Mouse (Mus musculus): ENCODE measurements around the gene Mgp. TPM values are rescaled to one million over a fixed set of nuclear protein-coding genes. Genes with fewer than 3 reads are reported as not detected.

Mgp gene
- polyA plus RNA-seq, 1 experiment from 2014 or later, result 1.6 TPM

DNA sequence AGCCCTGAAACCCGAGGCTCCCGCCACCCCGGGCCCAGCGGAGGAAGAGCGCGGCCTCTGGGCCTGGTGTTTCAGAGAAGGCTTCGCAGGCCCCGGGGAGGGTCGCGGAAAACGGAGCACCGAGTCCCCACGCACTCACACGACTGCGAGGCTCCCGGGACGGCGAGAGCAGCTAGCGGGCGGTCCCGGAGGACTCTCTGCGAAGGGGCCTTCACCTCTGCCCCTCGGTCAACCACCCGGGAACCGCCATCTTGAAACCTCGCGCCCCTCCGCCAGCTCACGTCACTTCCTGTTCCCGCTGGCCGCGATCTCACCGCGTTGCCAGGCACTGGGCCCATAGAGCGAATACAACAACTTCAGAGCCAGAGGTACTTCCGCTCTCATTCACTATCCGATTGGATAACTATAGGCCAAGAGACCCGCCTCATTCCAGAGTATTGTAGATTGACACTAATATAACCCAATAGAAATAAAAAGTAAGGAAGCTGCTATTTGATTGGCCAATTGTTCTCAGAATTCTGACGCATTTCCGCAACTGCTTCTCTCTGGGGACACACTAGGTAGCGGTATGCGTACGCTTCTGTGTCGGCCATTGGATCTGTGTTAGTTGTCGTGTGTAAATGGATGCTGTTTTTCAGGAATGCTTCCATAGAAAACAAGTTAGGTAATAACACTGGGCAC lies 47.6 kb downstream of the Mgp start, which contains the start of gene Wbp11:
TSS of gene Wbp11 (minus strand) at position 353 of the 681 bp plus-strand sequence.
- Histone ChIP-seq H3K27me3 (ENCODE audit: control insufficient read depth, insufficient read depth, low read length) (no peaks in the 10 kb centered on the region), H3K4me3 (ENCODE audit: low read depth, low read length) (peak within 1 kb of the TSS; percentile 100), H3K9me3 (ENCODE audit: control insufficient read depth, low read length) (no peaks in the 10 kb centered on the region), H3K9ac (ENCODE audit: low read length) (peak within 1 kb of the TSS; percentile 99), H3K36me3 (ENCODE audit: control insufficient read depth, insufficient read depth, low read length) (peaks cover 9% of the 10 kb centered on the region; the same call in 1 of the 2 replicates), H3K4me2 (peak within 1 kb of the TSS; percentile 72), H3K27ac (ENCODE audit: low read depth, low read length) (peak within 1 kb of the TSS; percentile 48), H3K4me1 (ENCODE audit: control insufficient read depth, insufficient read depth, low read length) (peaks cover 4% of the 10 kb centered on the region)
- ATAC-seq (ENCODE audit: low FRiP score) (peak; percentile 100), DNase-seq (ENCODE audit: low spot score, missing footprints) (peak; percentile 98)
- under 1% methylated on average over 45 of the region's 45 CpGs for WGBS

DNA sequence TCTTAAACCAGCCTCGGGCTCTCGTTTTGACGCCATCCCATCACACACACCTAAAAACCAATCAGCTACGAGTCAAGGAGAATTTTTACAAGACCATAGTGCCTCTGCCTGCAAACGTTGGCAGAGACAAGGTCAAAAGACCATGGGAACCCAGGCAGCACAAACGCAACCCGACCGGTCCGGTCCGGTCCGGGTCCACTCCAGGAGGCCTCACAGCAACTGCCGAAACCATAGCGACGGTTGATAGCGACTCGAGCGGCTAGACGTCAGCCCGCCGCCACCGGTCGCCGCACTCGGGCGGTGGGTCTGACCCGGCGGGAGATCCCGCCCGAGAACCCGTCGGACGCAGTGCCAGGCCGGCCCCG lies 48.1 kb downstream of the Mgp start, which contains the start of gene BC049715:
TSS of gene BC049715 (plus strand) at position 111 of the 365 bp plus-strand sequence.
- Histone ChIP-seq H3K4me3 (ENCODE audit: low read depth, low read length) (peak within 1 kb of the TSS; percentile 100), H3K9me3 (ENCODE audit: control insufficient read depth, low read length) (no peaks in the 10 kb centered on the region), H3K27me3 (ENCODE audit: control insufficient read depth, insufficient read depth, low read length) (no peaks in the 10 kb centered on the region), H3K9ac (ENCODE audit: low read length) (peak within 1 kb of the TSS; percentile 99), H3K27ac (ENCODE audit: low read depth, low read length) (peak within 1 kb of the TSS; percentile 48), H3K36me3 (ENCODE audit: control insufficient read depth, insufficient read depth, low read length) (peaks cover 14% of the 10 kb centered on the region), H3K4me1 (ENCODE audit: control insufficient read depth, insufficient read depth, low read length) (peaks cover 4% of the 10 kb centered on the region), H3K4me2 (peak within 1 kb of the TSS; percentile 72)
- under 1% methylated on average over 26 of the region's 34 CpGs for WGBS
- DNase-seq (ENCODE audit: low spot score, missing footprints) (peak; percentile 88), ATAC-seq (ENCODE audit: low FRiP score) (no peak)

- Histone ChIP-seq H3K9me3 (ENCODE audit: control insufficient read depth, low read length) (no peaks in the 10 kb centered on the region), H3K27me3 (ENCODE audit: control insufficient read depth, insufficient read depth, low read length) (no peaks in the 10 kb centered on the region), H3K36me3 (ENCODE audit: control insufficient read depth, insufficient read depth, low read length) (peaks cover 18% of the 10 kb centered on the region), H3K4me1 (ENCODE audit: control insufficient read depth, insufficient read depth, low read length) (peaks cover 4% of the 10 kb centered on the region), H3K4me3 (ENCODE audit: low read depth, low read length) (peak overlapping the region; percentile 100), H3K9ac (ENCODE audit: low read length) (peak overlapping the region; percentile 99), H3K4me2 (peak overlapping the region; percentile 72), H3K27ac (ENCODE audit: low read depth, low read length) (no peak overlapping the region)
- WGBS, result 22% methylated on average over 7 of the region's 7 CpGs
- DNase-seq (ENCODE audit: low spot score, missing footprints), result no peak
- ATAC-seq (ENCODE audit: low FRiP score), result no peak
Observed at GRCm38 (mm10) chr6:136827116-136827515, 48.5 kb downstream of the Mgp start.

- Histone ChIP-seq H3K9ac (ENCODE audit: low read length) (no peak overlapping the region), H3K4me3 (ENCODE audit: low read depth, low read length) (no peak overlapping the region), H3K4me1 (ENCODE audit: control insufficient read depth, insufficient read depth, low read length) (peaks cover 4% of the 10 kb centered on the region), H3K4me2 (no peak overlapping the region), H3K36me3 (ENCODE audit: control insufficient read depth, insufficient read depth, low read length) (peaks cover 32% of the 10 kb centered on the region), H3K27ac (ENCODE audit: low read depth, low read length) (no peak overlapping the region), H3K27me3 (ENCODE audit: control insufficient read depth, insufficient read depth, low read length) (no peaks in the 10 kb centered on the region), H3K9me3 (ENCODE audit: control insufficient read depth, low read length) (no peaks in the 10 kb centered on the region)
- WGBS, result 93% methylated on average over 8 of the region's 8 CpGs
- DNase-seq (ENCODE audit: low spot score, missing footprints) (peak; percentile 53), ATAC-seq (ENCODE audit: low FRiP score) (no peak)
Observed at GRCm38 (mm10) chr6:136824987-136825386, 50.6 kb downstream of the Mgp start.

Other genes starting within 250 kb of the Mgp start
- gene Plbd1, start 213.9 kb downstream of the Mgp start, polyA plus RNA-seq (2014; fragmentation: Nextera tagmentation; extraction: Ambion mirVana), result 0.84 and 1.4 TPM in 2 replicates
- 0.10 and 0.18 TPM in 2 replicates for gene Gucy2c, start 94.1 kb downstream of the Mgp start, polyA plus RNA-seq (2014; fragmentation: Nextera tagmentation; extraction: Ambion mirVana)
- gene Hist4h4, start 71.4 kb downstream of the Mgp start, polyA plus RNA-seq (2014; fragmentation: Nextera tagmentation; extraction: Ambion mirVana), result 0.55 and 0.67 TPM in 2 replicates
- 94.5 and 107 TPM in 2 replicates for gene H2afj, start 67.6 kb downstream of the Mgp start, polyA plus RNA-seq (2014; fragmentation: Nextera tagmentation; extraction: Ambion mirVana)
- 1.1 and 1.2 TPM in 2 replicates for gene BC049715, start 48.2 kb downstream of the Mgp start, polyA plus RNA-seq (2014; fragmentation: Nextera tagmentation; extraction: Ambion mirVana)
- 149 and 154 TPM in 2 replicates for gene Wbp11, start 47.6 kb downstream of the Mgp start, polyA plus RNA-seq (2014; fragmentation: Nextera tagmentation; extraction: Ambion mirVana)
- 0.12 and 0.21 TPM in 2 replicates for gene Smco3, start 40.4 kb downstream of the Mgp start, polyA plus RNA-seq (2014; fragmentation: Nextera tagmentation; extraction: Ambion mirVana)
- 0.90 and 0.94 TPM in 2 replicates for gene Art4, start 18.1 kb downstream of the Mgp start, polyA plus RNA-seq (2014; fragmentation: Nextera tagmentation; extraction: Ambion mirVana)
- gene Erp27, start 46.4 kb upstream of the Mgp start, polyA plus RNA-seq (2014; fragmentation: Nextera tagmentation; extraction: Ambion mirVana), result not detected in 2 replicates
- gene Pde6h, start 48.0 kb upstream of the Mgp start, polyA plus RNA-seq (2014; fragmentation: Nextera tagmentation; extraction: Ambion mirVana), result not detected in 2 replicates
- gene Arhgdib, start 66.1 kb upstream of the Mgp start, polyA plus RNA-seq (2014; fragmentation: Nextera tagmentation; extraction: Ambion mirVana), result 26.3 and 26.4 TPM in 2 replicates

All from midbrain, embryonic 11.5 days (tissue).